Mouse (Mus musculus) CH12.LX (cell line): ENCODE results near the gene Pnpo. TPM values are rescaled to one million over a fixed set of nuclear protein-coding genes. Genes with fewer than 3 reads are reported as not detected.

Source experiments
- DNase-seq: peaks from one replicate; pipeline ENCODE4 v3.0.0-alpha.2; 2013; ENCODE audit errors: extremely low read depth
- H3K27ac ChIP-seq: 2 replicates; pipeline ENCODE4 v1.5.1; 2012; ENCODE audit warnings: low read depth, mild to moderate bottlenecking, control low read depth, moderate library complexity; ENCODE audit not compliant: insufficient read depth
- H3K27me3 ChIP-seq: replicated peaks from 2 replicates; pipeline ENCODE3; 2012; ENCODE audit warnings: inconsistent platforms
- H3K36me3 ChIP-seq, 2 experiments: replicated peaks in 1 of 2; 2 replicates each; pipeline versions ENCODE3 to v1.6.1; 2012; ENCODE audit warnings: inconsistent platforms in 1 of 2, low read length in 1 of 2, mild to moderate bottlenecking in 1 of 2, mixed read lengths in 1 of 2, moderate library complexity in 1 of 2; ENCODE audit not compliant: control insufficient read depth in 1 of 2, insufficient read depth in 1 of 2
- H3K4me1 ChIP-seq, 2 experiments: 2 replicates each; pipeline ENCODE4 v1.6.1; 2012; ENCODE audit warnings: inconsistent platforms in 1 of 2, moderate library complexity in 1 of 2; ENCODE audit not compliant: insufficient read depth in 2 of 2, control insufficient read depth in 1 of 2
- H3K4me2 ChIP-seq: 2 replicates; pipeline ENCODE4 v1.6.1; 2012; ENCODE audit warnings: low read depth, mild to moderate bottlenecking, control low read depth; ENCODE audit not compliant: poor library complexity, insufficient read depth, severe bottlenecking
- H3K4me3 ChIP-seq, 3 experiments: fragments of 150-350 bp in 1 of 3; sonication (generic) in 1 of 3; replicated peaks in 1 of 3; 2 replicates each; pipeline versions ENCODE3 to v1.5.1; 2011 to 2012; ENCODE audit warnings: low read depth in 2 of 3, low read length in 2 of 3, mild to moderate bottlenecking in 2 of 3, moderate library complexity in 2 of 3, control low read depth in 1 of 3, improper control_type of control experiment in 1 of 3, inconsistent platforms in 1 of 3, mixed read lengths in 1 of 3; ENCODE audit not compliant: poor library complexity in 1 of 3
- H3K79me2 ChIP-seq: replicated peaks from 2 replicates; pipeline ENCODE4 v1.6.1; 2012; ENCODE audit warnings: mild to moderate bottlenecking, moderate library complexity; ENCODE audit not compliant: control insufficient read depth, poor library complexity, insufficient read depth, severe bottlenecking; ENCODE audit errors: extremely low read depth
- H3K9ac ChIP-seq: 2 replicates; pipeline ENCODE4 v1.6.1; 2012; ENCODE audit warnings: low read depth, mild to moderate bottlenecking, control low read depth, moderate library complexity; ENCODE audit not compliant: insufficient read depth
- H3K9me3 ChIP-seq: replicated peaks from 2 replicates; pipeline ENCODE3; 2012; ENCODE audit warnings: low read length, inconsistent platforms, mixed read lengths
- BHLHE40 ChIP-seq: IDR thresholded peaks from 2 replicates; pipeline ENCODE4 v1.6.1; 2011; ENCODE audit warnings: mild to moderate bottlenecking, low read depth, low read length, improper control_type of control experiment
- CHD1 ChIP-seq: IDR thresholded peaks from 2 replicates; pipeline ENCODE4 v1.6.1; 2012; ENCODE audit warnings: low read depth, low read length, improper control_type of control experiment, inconsistent platforms
- CHD2 ChIP-seq: IDR thresholded peaks from 2 replicates; pipeline ENCODE4 v1.6.1; 2011; ENCODE audit warnings: low read length, improper control_type of control experiment
- CTCF ChIP-seq, 2 experiments: IDR thresholded peaks in 1 of 2; conservative IDR thresholded peaks in 1 of 2; 2 replicates each; pipeline ENCODE4 v1.5.1; 2011 to 2012; ENCODE audit warnings: low read depth in 2 of 2, low read length in 2 of 2, improper control_type of control experiment in 1 of 2, inconsistent platforms in 1 of 2, mild to moderate bottlenecking in 1 of 2, moderate library complexity in 1 of 2
- EP300 ChIP-seq: IDR thresholded peaks from 2 replicates; pipeline ENCODE4 v1.6.1; 2011; ENCODE audit warnings: low read length, improper control_type of control experiment
- ETS1 ChIP-seq: conservative IDR thresholded peaks from 2 replicates; pipeline ENCODE4 v1.6.1; 2012; ENCODE audit warnings: low read depth, mild to moderate bottlenecking, inconsistent platforms, low read length, improper control_type of control experiment, moderate library complexity
- GABPA ChIP-seq: IDR thresholded peaks from 2 replicates; pipeline ENCODE4 v1.6.1; 2012; ENCODE audit warnings: low read depth, low read length, improper control_type of control experiment, inconsistent platforms; ENCODE audit not compliant: insufficient replicate concordance
- HCFC1 ChIP-seq: IDR thresholded peaks from 2 replicates; pipeline ENCODE4 v1.6.1; 2012; ENCODE audit warnings: low read depth, mild to moderate bottlenecking, inconsistent platforms, low read length, improper control_type of control experiment
- JUND ChIP-seq: conservative IDR thresholded peaks from 2 replicates; pipeline ENCODE4 v1.6.1; 2011; ENCODE audit warnings: low read depth, low read length, improper control_type of control experiment
- KAT2A ChIP-seq: IDR thresholded peaks from 2 replicates; pipeline ENCODE4 v1.6.1; 2012; ENCODE audit warnings: low read length, improper control_type of control experiment, inconsistent platforms; ENCODE audit not compliant: insufficient replicate concordance
- MAFK ChIP-seq: IDR thresholded peaks from 2 replicates; pipeline ENCODE4 v1.6.1; 2011; ENCODE audit warnings: low read length, improper control_type of control experiment; ENCODE audit not compliant: insufficient replicate concordance
- MAX ChIP-seq: IDR thresholded peaks from 2 replicates; pipeline ENCODE4 v1.6.1; 2011; ENCODE audit warnings: low read length, improper control_type of control experiment
- MEF2A ChIP-seq: IDR thresholded peaks from 2 replicates; pipeline ENCODE4 v1.6.1; 2014; ENCODE audit warnings: low read depth, mild to moderate bottlenecking, inconsistent platforms, low read length, improper control_type of control experiment, borderline replicate concordance
- SIN3A ChIP-seq: IDR thresholded peaks from 2 replicates; pipeline ENCODE4 v1.6.1; 2012; ENCODE audit warnings: low read length, improper control_type of control experiment, inconsistent platforms
- USF2 ChIP-seq: conservative IDR thresholded peaks from 2 replicates; pipeline ENCODE4 v1.6.1; 2011; ENCODE audit warnings: low read depth, low read length, improper control_type of control experiment
- ZNF384 ChIP-seq: IDR thresholded peaks from 2 replicates; pipeline ENCODE4 v1.6.1; 2012; ENCODE audit warnings: low read depth, low read length, improper control_type of control experiment, inconsistent platforms
- dilution Hi-C: fragments of 300-500 bp; cut with MboI; formaldehyde crosslinking; loops from 2 replicates; pipeline ENCODE4 v1.14.3; 2020; ENCODE audit warnings: low sequenced_read_pairs; ENCODE audit not compliant: extremely low pct_unique_long_range_greater_than_20kb, extremely low pct_ligation_motif_present
- in situ Hi-C: fragments of 300-500 bp; cut with MboI; formaldehyde crosslinking; loops from 3 replicates; pipeline ENCODE4 v1.14.3; 2019; ENCODE audit warnings: low sequenced_read_pairs, low pct_ligation_motif_present, low pct_unique_long_range_greater_than_20kb, mixed read lengths
- polyA plus RNA-seq: library from polyadenylated mRNA; unstranded; fragments of >175 nt; gene quantifications from 2 replicates; pipeline ENCODE4 v1.2.1, GENCODE M21; 2012; ENCODE audit warnings: low read depth; ENCODE audit not compliant: insufficient read length
- total RNA-seq, 2 experiments: library from RNA; depleted of rRNA; stranded (reverse); fragments of 300-350 nt in 1 of 2; fragments of >200 nt in 1 of 2; gene quantifications; 2 replicates each; pipeline ENCODE4 v1.2.3; 2012 to 2014

Pnpo gene
- total and polyA plus RNA-seq, 3 experiments = 36.3 to 54.3 (median 38.5) TPM

- no peak for DNase-seq
- in situ Hi-C loops = loop anchor here (5.0 kb wide), 1 partner anchor 37 kb away; no protein-coding TSS in a partner anchor
- no peak overlapping the region for H3K27ac ChIP-seq
- H3K9me3 ChIP-seq = no peaks in the 10 kb centered on the region
- no peak for TF ChIP-seq ETS1
- no peak for TF ChIP-seq CHD2
- TF ChIP-seq CTCF (conservative IDR thresholded peaks at IDR 0.05 in 1 of 2, IDR thresholded peaks at IDR 0.05 in 1 of 2; ENCODE audit: low read depth in 2 of 2, low read length in 2 of 2) = no peak
- no peak for TF ChIP-seq MAX
- no peak for TF ChIP-seq KAT2A
- no peak for TF ChIP-seq EP300
- no peak for TF ChIP-seq USF2
- no peak for TF ChIP-seq ZNF384
- no peak for TF ChIP-seq BHLHE40
- TF ChIP-seq MAFK = no peak
- TF ChIP-seq HCFC1 = no peak
- no peak for TF ChIP-seq SIN3A
- TF ChIP-seq JUND = no peak
- no peak for TF ChIP-seq GABPA
- no peak for TF ChIP-seq CHD1
- TF ChIP-seq MEF2A = no peak
- H3K36me3 ChIP-seq = no peaks in the 10 kb centered on the region
- H3K27me3 ChIP-seq = peaks cover 37% of the 10 kb centered on the region
- dilution Hi-C loops = no loop called here
- no peaks in the 10 kb centered on the region for H3K79me2 ChIP-seq
- H3K4me1 ChIP-seq = 0 out of 4 replicates have a peak, but pooled peaks cover 0 to 4% of the 10 kb centered on the region in 2 experiments
- H3K9ac ChIP-seq = no peak overlapping the region
- no peak overlapping the region for H3K4me2 ChIP-seq
- no peak overlapping the region for H3K4me3 ChIP-seq
Measured at GRCm38 (mm10) chr11:96925469-96926148, 18.2 kb downstream of the Pnpo start.

GRCm38 (mm10) chr11:96924861-96925260 lies 18.9 kb downstream of the Pnpo start:
- TF ChIP-seq CTCF (conservative IDR thresholded peaks at IDR 0.05 in 1 of 2, IDR thresholded peaks at IDR 0.05 in 1 of 2; ENCODE audit: low read depth in 2 of 2, low read length in 2 of 2) (no peak), USF2 (no peak)
- TF ChIP-seq, all 38 proteins: peak for 0
- no peak overlapping the region for H3K4me3 ChIP-seq
- H3K27ac ChIP-seq = no peak overlapping the region
- H3K4me2 ChIP-seq = no peak overlapping the region
- H3K9ac ChIP-seq = no peak overlapping the region
- peaks cover 35% of the 10 kb centered on the region for H3K27me3 ChIP-seq
- peaks cover 0 to 4% of the 10 kb centered on the region in 2 experiments; a peak in 1 of 4 replicates for H3K4me1 ChIP-seq
- dilution Hi-C loops = no loop called here
- no peaks in the 10 kb centered on the region for H3K79me2 ChIP-seq
- no peaks in the 10 kb centered on the region for H3K9me3 ChIP-seq
- no peaks in the 10 kb centered on the region for H3K36me3 ChIP-seq
- no peak for DNase-seq
- in situ Hi-C loops = loop anchor here (5.0 kb wide), 1 partner anchor 37 kb away; no protein-coding TSS in a partner anchor
